8 mouse cellular contexts compared by ENCODE assay signal in the genomic region with DNA sequence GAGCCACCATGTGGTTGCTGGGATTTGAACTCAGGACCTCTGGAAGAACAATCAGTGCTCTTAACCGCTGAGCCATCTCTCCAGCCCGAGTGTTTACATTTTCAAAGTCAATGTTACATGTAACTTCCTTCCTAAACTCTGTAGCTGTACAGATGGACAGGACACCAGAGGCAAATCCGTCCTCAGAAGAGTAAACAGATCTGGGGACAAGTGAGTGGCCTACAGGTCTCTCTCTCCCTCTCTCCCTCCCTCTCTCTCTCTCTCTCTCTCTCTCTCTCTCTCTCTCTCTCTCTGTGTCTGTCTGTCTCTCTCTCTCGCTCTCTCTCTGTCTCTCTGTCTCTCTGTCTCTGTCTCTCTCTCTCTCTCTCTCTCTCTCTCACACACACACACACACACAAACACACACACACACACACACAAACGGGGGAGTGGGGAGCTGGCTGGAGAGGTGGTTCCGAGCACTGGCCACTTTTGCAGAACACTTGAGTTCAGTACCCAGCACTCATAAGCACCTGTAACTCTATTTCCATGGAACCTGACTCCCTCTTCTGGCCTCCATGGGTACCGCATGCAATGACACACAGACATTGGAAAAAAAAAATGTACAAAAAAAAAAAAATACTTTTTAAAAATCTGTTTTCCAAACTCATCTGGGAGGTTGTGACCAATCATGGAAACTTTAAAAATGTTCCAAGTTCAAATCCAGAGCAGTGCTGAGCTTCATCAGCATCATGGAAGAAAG. TPM values are rescaled to one million over a fixed set of nuclear protein-coding genes. Genes with fewer than 3 reads are reported as not detected.
A peak's percentile ranks its signal among the peaks of the same experiment; 100 is the strongest.
DNase-seq lines count a peak whose midpoint lies in the region; ATAC-seq and TF ChIP-seq lines count a peak whose summit lies in the region.
"Not testable (repeated sequence)": the region's sequence is repeated elsewhere in the genome, so short reads cannot be mapped to it uniquely, and the experiment has no call there.

No protein-coding gene starts in this region.

- not testable (repeated sequence) for H3K9me3 ChIP-seq in liver, embryonic 13.5 days (replicated peaks); midbrain, embryonic 10.5 days (replicated peaks)

- H3K36me3 ChIP-seq in liver, embryonic 13.5 days; testis, adult 2 months (ENCODE audit: control insufficient read depth, insufficient read depth, low read length): not testable (repeated sequence)
- H3K36me3 ChIP-seq in midbrain, embryonic 10.5 days = peaks cover 17% of the 10 kb centered on the region

- H3K4me1 ChIP-seq in cortical plate, adult 2 months (ENCODE audit: control insufficient read depth, insufficient read depth, low read length); testis, adult 2 months (ENCODE audit: control insufficient read depth, insufficient read depth, low read length): not testable (repeated sequence)
- peaks cover 38% of the 10 kb centered on the region for H3K4me1 ChIP-seq in liver, embryonic 13.5 days (replicated peaks)
- peaks cover 33% of the 10 kb centered on the region for H3K4me1 ChIP-seq in midbrain, embryonic 10.5 days

- peak; percentile 57 to 64 for DNase-seq in B cell, adult 2 months
- peak; percentile 59 for DNase-seq in R1 (ENCODE audit: low read depth, low spot score)
- peak; percentile 40 for DNase-seq in kidney, adult 18-20 months
- peak; percentile 49 for DNase-seq in liver, embryonic 13.5 days
- DNase-seq in midbrain, embryonic 10.5 days (ENCODE audit: low spot score) = peak; percentile 49

- H3K4me2 ChIP-seq in liver, embryonic 13.5 days = not testable (repeated sequence)

- not testable (repeated sequence) for H3K27me3 ChIP-seq in liver, embryonic 13.5 days; midbrain, embryonic 10.5 days (ENCODE audit: low read depth, poor library complexity, severe bottlenecking); testis, adult 2 months (ENCODE audit: control insufficient read depth, insufficient read depth, low read length)

- not testable (repeated sequence) for H3K4me3 ChIP-seq in cortical plate, adult 2 months (ENCODE audit: insufficient read depth, low read length); liver, embryonic 13.5 days (replicated peaks); midbrain, embryonic 10.5 days; testis, adult 2 months (ENCODE audit: control insufficient read depth, low read depth, low read length)

- TF ChIP-seq CTCF in cortical plate, adult 2 months (IDR thresholded peaks at IDR 0.05; ENCODE audit: extremely low read depth, insufficient read depth, low read length) = peak; percentile 42; the same call in 1 of the 2 replicates
- TF ChIP-seq CTCF in testis, adult 2 months (IDR thresholded peaks at IDR 0.05; ENCODE audit: control insufficient read depth, insufficient read depth, insufficient replicate concordance, low read depth, low read length) = peak; percentile 12; the same call in 1 of the 2 replicates

- 0 out of 2 replicates have a peak, but pooled peaks have one; percentile 53 for ATAC-seq in erythroid progenitor cell, adult 5-6 weeks (replicated peaks; ENCODE audit: low FRiP score, poor library complexity, severe bottlenecking)
- ATAC-seq in liver, embryonic 13.5 days (ENCODE audit: low read depth) = not testable (repeated sequence)

- H3K27ac ChIP-seq in cortical plate, adult 2 months (ENCODE audit: insufficient read depth, low read length); liver, embryonic 13.5 days; midbrain, embryonic 10.5 days (replicated peaks); testis, adult 2 months (ENCODE audit: control insufficient read depth, insufficient read depth, low read depth, low read length): not testable (repeated sequence)

- WGBS in liver, embryonic 13.5 days (ENCODE audit: insufficient replicate concordance) = 62% methylated on average over 7 of the region's 7 CpGs
- WGBS in midbrain, embryonic 10.5 days = 72% methylated on average over 6 of the region's 7 CpGs

- H3K9ac ChIP-seq in liver, embryonic 13.5 days = not testable (repeated sequence)

- TF ChIP-seq POLR2A in cortical plate, adult 2 months (IDR thresholded peaks at IDR 0.05; ENCODE audit: extremely low read depth, insufficient read depth, low read length); testis, adult 2 months (IDR thresholded peaks at IDR 0.05; ENCODE audit: control insufficient read depth, low read depth, low read length): not testable (repeated sequence)

RNA-seq across cellular contexts. Expression of a gene that starts 47.3 kb away (rescaled TPM):
- polyA plus RNA-seq in cortical plate, adult 2 months (2012; rRNA removed) = 42.8 and 44.8 TPM in 2 replicates
- 2.5 and 6.7 TPM in 2 replicates for total RNA-seq in erythroid progenitor cell, adult 5-6 weeks (2015; ENCODE audit: low replicate concordance)
- 3.3 and 4.7 TPM in 2 replicates for total RNA-seq in erythroid progenitor cell, adult 5-6 weeks (2017; ENCODE audit: low replicate concordance)
- polyA plus RNA-seq in liver, embryonic 13.5 days (2015; fragmentation: Nextera tagmentation; extraction: Ambion mirVana) = 13.9 and 14.6 TPM in 2 replicates
- polyA plus RNA-seq in midbrain, embryonic 10.5 days (2016; fragmentation: Nextera tagmentation; extraction: Ambion mirVana) = 70.9 and 79.7 TPM in 2 replicates
- 37.6 and 38.4 TPM in 2 replicates for polyA plus RNA-seq in testis, adult 2 months (2012; rRNA removed)
